Mouse (Mus musculus): ENCODE data around the gene 4931406C07Rik.

4931406C07Rik gene

GRCm38 (mm10) chr9:15288402-15288801, 17.8 kb downstream of the 4931406C07Rik start:
- no peak for DNase-seq (ENCODE audit: low spot score)

DNA sequence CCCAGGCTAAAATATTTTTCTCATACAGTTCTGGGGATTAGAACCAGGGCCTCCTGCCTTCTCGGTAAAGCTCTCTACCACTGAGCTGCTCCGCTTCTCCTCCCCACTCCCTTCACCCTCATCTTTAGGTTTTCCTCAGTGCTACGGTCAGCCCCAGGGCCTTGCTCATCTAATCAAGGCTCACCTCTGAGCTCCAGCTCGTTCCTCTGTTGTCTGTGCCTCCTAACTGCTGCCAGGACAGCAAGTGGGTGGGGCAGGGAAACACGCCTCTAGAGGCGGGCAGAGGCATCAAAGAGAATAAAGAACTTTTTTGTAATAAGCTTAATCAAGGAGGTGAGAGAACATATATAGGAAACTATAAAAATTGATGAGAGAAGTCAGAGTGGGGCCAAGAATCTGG, 18.4 kb downstream of the 4931406C07Rik start:
- DNase-seq (ENCODE audit: low spot score): no peak

GRCm38 (mm10) chr9:15285443-15285842, 20.8 kb downstream of the 4931406C07Rik start:
- no peak for DNase-seq (ENCODE audit: low spot score)

DNA sequence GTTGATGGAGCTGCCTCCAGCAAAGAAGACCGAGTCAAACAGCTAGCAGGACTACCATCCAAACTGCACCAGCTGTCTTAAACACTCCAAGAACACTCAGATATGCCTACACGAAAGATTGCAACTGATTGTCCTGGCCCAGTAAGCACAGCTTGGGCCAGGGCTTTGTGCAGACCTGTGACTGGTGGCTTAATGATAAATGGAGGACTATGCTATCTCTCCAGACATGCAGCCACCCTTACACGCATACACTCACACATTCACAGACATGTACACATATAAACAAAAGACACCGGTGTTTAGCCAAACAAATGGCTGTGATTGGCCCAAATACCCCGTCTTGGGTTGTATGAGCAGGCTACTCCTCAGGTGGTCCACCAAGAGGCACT, 25.8 kb downstream of the 4931406C07Rik start:
- DNase-seq (ENCODE audit: low spot score): no peak

DNA sequence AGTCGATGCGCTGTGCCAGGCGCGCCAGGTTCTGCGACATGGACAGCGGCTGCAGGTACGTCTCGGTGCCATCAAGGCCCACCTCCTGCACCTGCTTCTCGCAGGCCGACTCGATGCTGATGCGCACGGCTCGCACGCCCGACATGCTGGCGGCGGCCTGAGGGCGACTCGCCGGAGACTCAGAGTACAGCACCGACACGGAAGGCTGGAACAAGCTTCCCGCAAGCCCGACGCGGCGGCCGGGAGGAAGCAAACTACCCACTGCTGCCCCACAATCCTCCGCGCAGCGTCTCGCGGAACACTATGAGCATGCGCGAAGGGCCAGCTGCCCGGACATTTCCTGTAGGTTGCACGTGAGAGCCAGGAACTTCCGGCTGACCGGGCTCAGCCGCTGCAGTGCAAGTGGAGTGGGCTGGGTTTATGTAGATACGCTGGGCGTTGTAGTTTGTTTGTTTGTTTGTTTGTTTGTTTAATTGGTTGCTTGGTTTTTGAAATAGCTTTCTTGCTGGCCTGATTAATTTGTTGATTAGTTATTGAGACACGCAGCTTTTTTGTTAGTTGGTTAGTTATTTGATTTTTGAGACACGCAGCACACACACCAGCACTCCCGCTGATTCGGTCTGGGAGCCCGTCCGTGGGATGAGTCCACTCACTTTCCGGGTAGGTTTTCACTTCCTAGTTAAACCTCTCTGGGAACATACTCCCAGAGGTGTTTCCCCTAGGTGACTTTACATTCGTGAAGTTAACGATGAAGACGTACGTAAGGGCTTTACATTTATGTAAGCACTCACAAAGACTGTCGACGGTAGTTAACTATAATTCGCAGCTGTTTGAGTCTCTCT, 26.4 kb downstream of the 4931406C07Rik start, which contains the start of gene Med17:
Gene Med17, minus strand, starts transcription at position 283 of the 842 bp plus-strand sequence.
- DNase-seq (ENCODE audit: low spot score): peak; percentile 83

DNA sequence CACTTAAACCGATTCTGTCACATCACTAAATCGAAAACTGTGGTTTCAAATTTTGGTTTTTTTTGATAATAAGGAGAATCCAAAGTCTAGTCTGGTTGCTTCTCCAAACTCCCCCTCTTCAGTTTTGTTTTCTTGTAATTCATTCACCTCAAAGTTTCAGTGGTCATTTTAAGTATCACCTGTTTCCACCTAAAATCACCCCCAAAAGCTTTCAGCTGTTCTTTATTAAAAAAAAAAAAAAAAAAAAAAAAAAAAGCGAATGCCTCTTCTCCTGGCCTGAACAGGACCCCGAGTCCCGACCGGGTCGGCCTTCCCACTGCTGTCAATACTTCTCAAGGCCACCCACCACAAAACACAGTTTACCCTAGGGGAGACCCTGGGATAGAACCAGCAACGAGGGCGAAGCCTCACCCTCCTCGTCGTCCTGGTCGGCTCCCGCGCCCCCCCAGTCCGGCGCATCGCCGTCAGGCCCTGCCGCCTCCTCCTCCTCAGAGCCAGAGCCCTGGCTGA, 27.1 kb downstream of the 4931406C07Rik start:
- DNase-seq (ENCODE audit: low spot score): no peak

DNA sequence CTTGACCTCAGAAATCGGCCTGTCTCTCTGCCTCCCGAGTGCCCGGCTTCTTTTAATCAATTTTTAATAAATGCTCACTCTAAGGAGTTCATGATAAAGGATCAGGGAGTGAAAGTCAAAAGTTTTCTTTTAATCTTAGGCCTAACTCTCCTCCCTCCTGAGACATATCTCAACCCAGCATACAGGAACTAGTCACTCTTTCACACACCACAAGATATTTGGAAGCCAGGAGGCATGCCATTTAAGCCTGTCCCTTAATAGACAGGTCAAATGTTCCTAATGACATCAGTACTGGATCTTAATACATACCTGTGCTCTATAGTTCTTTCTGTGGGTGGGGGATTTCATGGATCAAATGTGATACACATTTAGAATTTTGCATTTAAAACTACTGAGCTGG, 27.9 kb downstream of the 4931406C07Rik start:
- no peak for DNase-seq (ENCODE audit: low spot score)

DNA sequence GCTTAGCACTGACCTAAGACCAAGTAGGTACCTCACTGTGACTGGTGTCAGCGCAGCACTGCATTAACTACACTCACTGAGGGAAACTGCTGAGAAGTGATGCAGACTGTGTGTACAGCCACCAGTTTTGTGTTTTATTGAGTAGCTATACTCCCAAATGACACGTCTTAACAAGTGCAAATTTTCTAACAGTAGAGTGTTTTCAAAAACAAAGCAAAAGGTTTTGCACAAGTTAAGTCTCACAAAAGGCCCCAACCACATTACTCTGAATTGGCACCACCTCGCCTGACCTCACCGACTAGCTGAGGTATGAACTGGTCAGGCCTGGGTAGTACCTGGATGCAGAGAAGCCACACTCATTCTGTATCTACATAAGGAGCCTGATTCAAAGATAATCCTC, 29.4 kb downstream of the 4931406C07Rik start:
- no peak for DNase-seq (ENCODE audit: low spot score)

DNA sequence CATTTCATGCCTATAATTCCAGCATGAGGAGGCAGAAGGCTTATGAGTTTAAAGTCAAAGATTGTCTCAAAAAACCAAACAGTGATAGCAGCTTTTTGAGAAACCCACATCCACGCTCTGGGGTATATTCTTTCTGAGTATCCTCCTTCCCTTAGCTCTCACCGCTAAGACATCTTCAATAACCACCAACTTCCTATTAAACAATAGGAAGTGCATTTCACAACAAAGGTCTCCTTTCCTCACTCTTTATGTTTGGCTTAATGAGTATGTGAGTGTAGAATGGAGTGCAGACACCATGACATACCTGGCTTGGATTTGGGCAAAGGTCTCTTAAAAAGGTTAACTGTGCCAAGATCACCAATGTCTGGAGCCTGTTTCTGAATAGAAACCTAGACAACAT, 32.3 kb downstream of the 4931406C07Rik start:
- no peak for DNase-seq (ENCODE audit: low spot score)

- no peak for DNase-seq (ENCODE audit: low spot score)
Measured at GRCm38 (mm10) chr9:15263487-15263886, 42.8 kb downstream of the 4931406C07Rik start.

DNA sequence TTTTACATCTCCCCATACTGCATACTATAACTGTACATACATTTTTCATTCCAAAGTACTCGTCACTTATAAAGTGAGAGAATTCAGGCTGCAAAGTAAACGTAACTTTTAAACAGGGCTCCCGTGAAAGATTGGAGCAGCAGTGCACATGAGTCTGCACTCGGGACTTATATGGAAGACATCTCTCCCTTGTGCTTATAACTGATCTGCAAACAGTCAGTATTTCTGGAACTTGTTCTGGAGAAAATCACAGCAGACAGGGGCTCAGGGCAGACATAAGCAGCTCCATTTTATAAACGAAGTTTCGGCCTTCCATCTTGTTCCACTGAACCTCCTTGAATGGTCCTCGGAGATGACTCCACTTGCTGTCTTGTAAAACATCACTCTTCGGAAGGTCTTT, 44.3 kb downstream of the 4931406C07Rik start:
- no peak for DNase-seq (ENCODE audit: low spot score)

GRCm38 (mm10) chr9:15256214-15256613, 50.0 kb downstream of the 4931406C07Rik start:
- no peak for DNase-seq (ENCODE audit: low spot score)

DNA sequence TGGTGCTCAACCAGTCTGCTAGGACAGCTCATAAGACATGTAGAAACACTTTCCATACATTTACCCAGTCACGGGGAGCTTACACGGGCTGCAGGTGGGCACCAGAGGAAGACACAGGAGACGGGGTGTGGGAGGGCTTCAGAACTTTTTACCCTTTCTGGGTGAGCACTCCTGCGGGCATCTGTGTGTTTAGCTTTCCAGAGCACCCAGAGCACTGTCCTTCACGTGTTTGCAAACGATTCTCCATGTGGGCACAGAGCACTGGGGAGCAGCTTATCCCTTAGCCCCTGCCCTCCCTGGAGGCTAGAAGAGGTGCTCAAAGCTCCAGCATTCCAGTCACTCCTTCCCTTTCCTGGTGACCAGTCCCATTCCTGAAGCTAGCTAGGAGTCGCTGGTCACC, 51.7 kb downstream of the 4931406C07Rik start:
- no peak for DNase-seq (ENCODE audit: low spot score)

DNA sequence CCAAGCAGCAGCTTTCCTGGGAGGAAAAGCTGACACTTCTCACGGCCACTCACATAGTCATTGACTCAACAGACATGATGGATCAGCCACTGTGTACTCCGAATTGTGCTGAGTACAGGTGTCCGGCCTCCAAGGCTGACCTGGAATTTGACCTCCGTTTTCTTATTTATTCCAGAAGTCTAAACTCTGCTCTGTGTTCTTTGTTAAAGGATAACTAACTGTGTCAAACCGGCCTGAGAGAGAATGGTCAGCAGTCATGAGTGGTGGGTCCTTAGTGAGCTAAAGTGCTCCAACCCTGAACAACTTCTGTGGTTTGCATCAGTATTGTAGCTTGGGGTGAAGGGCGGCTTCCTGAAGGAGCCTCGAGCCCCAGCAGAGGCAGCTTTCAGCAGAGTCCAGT, 54.1 kb downstream of the 4931406C07Rik start:
- DNase-seq (ENCODE audit: low spot score): no peak

DNA sequence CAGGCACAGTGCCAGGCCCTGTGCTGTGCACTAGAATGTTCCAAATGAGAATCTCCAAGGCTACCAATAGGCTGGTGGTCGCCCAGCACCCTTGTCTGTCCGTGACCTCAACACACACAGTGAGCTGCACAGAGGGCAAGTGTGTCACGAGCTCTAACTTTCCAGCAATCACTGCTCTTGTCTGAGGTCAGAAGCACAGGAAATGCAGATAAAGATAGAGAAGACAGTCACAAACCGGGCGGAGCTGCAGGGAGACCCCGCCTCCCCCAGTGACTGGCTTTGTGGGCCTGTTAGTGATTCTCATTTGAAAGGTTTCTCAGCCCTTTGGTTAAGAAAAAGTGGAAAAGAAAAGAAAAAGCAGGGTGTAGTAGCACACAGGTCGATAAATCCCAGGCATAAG, 55.9 kb downstream of the 4931406C07Rik start:
- DNase-seq (ENCODE audit: low spot score): no peak

GRCm38 (mm10) chr9:15245319-15246075, 60.8 kb downstream of the 4931406C07Rik start:
- DNase-seq (ENCODE audit: low spot score): no peak

DNA sequence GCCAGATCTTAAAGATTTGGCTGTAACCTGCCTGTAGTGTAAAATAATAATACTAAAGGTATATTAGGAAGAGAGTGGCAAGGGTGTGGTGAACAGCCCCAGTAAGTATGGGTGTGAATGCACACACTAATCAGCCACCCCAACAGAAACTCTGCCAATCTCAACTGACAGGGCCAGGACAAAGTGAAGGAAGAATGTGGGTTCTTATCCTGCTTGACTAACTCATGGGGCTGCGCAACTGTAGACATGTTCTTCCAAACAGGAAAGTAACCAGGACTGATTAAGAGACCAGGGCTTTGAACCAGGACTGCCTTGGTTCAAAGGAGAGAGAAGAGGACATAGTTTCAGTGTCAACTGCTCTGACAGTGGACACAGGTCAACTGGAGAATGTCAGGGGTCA, 64.1 kb downstream of the 4931406C07Rik start:
- DNase-seq (ENCODE audit: low spot score): no peak

GRCm38 (mm10) chr9:15241596-15241939, 64.7 kb downstream of the 4931406C07Rik start:
- peak; percentile 26 for DNase-seq (ENCODE audit: low spot score)

DNA sequence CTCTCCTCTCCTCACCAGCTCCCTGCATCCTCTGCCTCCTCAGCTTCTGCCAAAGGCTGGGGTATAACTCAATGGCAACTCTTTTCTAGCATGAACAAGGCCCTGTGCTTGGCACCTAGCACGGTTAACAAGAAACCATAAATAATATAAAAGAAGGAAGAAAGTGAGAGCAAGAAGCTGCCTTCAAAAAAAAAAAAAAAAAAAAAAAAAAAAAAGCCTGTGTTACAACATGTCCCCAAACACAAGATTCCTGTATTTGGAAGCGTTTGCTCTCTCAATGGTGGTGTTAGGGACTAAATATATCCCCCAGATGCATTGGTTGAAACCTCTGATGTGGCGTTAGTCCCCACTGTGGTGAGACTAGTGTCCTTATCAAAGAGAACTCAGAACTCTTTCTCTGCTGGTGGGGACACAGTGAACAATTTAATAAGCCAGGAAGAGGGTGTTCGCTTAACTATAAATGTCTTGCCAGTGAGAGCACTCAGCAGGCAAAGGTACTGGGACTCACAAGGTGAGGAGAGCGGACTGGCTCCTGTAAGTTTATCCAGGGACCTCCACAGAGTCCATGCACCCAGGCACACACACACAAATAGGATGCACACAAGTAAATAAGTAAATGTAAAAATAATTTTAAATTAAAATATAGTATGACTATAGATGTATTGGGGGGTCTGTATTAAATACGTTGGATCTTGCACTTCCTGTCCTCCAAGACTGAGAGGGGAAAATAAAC, 65.2 kb downstream of the 4931406C07Rik start:
- no peak for DNase-seq (ENCODE audit: low spot score)

GRCm38 (mm10) chr9:15240006-15240405, 66.2 kb downstream of the 4931406C07Rik start:
- DNase-seq (ENCODE audit: low spot score): no peak

- peak; percentile 7 for DNase-seq (ENCODE audit: low spot score)
Measured at GRCm38 (mm10) chr9:15239042-15239925, 67.0 kb downstream of the 4931406C07Rik start, which contains the start of gene Vstm5. Gene Vstm5, plus strand, starts transcription at chr9:15239045.
